Comparison of ENCODE assay signal across 19 mouse cellular contexts in genomic region chr9:110774403-110775268, GRCm38 (mm10). TPM values are rescaled to one million over a fixed set of nuclear protein-coding genes. Genes with fewer than 3 reads are reported as not detected.
A peak's percentile ranks its signal among the peaks of the same experiment; 100 is the strongest.
DNase-seq lines count a peak whose midpoint lies in the region; ATAC-seq and TF ChIP-seq lines count a peak whose summit lies in the region.
"Had no signal": no experiment of that assay in that cellular context is flagged by ENCODE, and none has a peak within 500 bp of the region (broad histone marks: within the 10 kb centered on the region; RNA-seq: fewer than 3 reads in every experiment).

No protein-coding gene starts in this region.

- no peaks in the 10 kb centered on the region for H3K27me3 ChIP-seq in intestine, embryonic 15.5 days (replicated peaks)
- 0 out of 2 replicates have a peak, but pooled peaks cover 4% of the 10 kb centered on the region for H3K27me3 ChIP-seq in intestine, postnatal 0 days (replicated peaks; ENCODE audit: control insufficient read depth, insufficient read depth, low read length)
- no peaks in the 10 kb centered on the region for H3K27me3 ChIP-seq in embryonic facial prominence, embryonic 15.5 days
- no peaks in the 10 kb centered on the region for H3K27me3 ChIP-seq in kidney, embryonic 14.5 days (ENCODE audit: control insufficient read depth, insufficient read depth, low read length)
- no peaks in the 10 kb centered on the region for H3K27me3 ChIP-seq in hindbrain, postnatal 0 days (ENCODE audit: insufficient read depth, low read length)
- H3K27me3 ChIP-seq in hindbrain, embryonic 14.5 days (ENCODE audit: control insufficient read depth, insufficient read depth, low read length) = no peaks in the 10 kb centered on the region
- H3K27me3 ChIP-seq: Patski had no signal

- no peak overlapping the region for H3K9ac ChIP-seq in intestine, embryonic 15.5 days
- no peak overlapping the region for H3K9ac ChIP-seq in intestine, postnatal 0 days (ENCODE audit: low read depth, low read length)
- no peak overlapping the region for H3K9ac ChIP-seq in embryonic facial prominence, embryonic 15.5 days
- H3K9ac ChIP-seq in kidney, embryonic 14.5 days (ENCODE audit: low read depth, low read length) = no peak overlapping the region
- H3K9ac ChIP-seq in hindbrain, postnatal 0 days (replicated peaks; ENCODE audit: low read length) = no peak overlapping the region
- H3K9ac ChIP-seq in hindbrain, embryonic 14.5 days = no peak overlapping the region
- H3K9ac ChIP-seq: forebrain, postnatal 0 days; midbrain, embryonic 13.5 days had no signal

- TF ChIP-seq CTCF in intestine, postnatal 0 days (IDR thresholded peaks at IDR 0.05; ENCODE audit: low read depth) = no peak
- no peak for TF ChIP-seq CTCF in hindbrain, postnatal 0 days (IDR thresholded peaks at IDR 0.05; ENCODE audit: low read depth)

- 66% methylated on average over 15 of the region's 15 CpGs for WGBS in intestine, embryonic 15.5 days
- 67% methylated on average over 15 of the region's 15 CpGs for WGBS in intestine, postnatal 0 days
- 61% methylated on average over 15 of the region's 15 CpGs for WGBS in embryonic facial prominence, embryonic 15.5 days
- WGBS in kidney, embryonic 14.5 days = 70% methylated on average over 15 of the region's 15 CpGs
- 66% methylated on average over 15 of the region's 15 CpGs for WGBS in hindbrain, postnatal 0 days
- 73% methylated on average over 15 of the region's 15 CpGs for WGBS in hindbrain, embryonic 14.5 days

- DNase-seq in lung, postnatal 10 days = peak; percentile 71
- no peak for DNase-seq in hindbrain, postnatal 0 days (ENCODE audit: low spot score)
- DNase-seq in hindbrain, embryonic 14.5 days (ENCODE audit: low spot score) = no peak
- DNase-seq: cerebellum, postnatal 25 days; forebrain, postnatal 0 days; gastrocnemius, postnatal 36 days; left cerebral cortex, postnatal 4 days; spleen, adult 18-20 months; thymus, adult 18-20 months had no signal

- H3K4me2 ChIP-seq in intestine, embryonic 15.5 days (replicated peaks) = peak overlapping the region; percentile 15; the same call in 1 of the 2 replicates
- H3K4me2 ChIP-seq in intestine, postnatal 0 days (replicated peaks; ENCODE audit: low read depth) = no peak overlapping the region
- H3K4me2 ChIP-seq in embryonic facial prominence, embryonic 15.5 days (replicated peaks) = 0 out of 2 replicates have a peak overlapping the region, but pooled peaks have one; percentile 0
- H3K4me2 ChIP-seq in kidney, embryonic 14.5 days (replicated peaks; ENCODE audit: low read depth, low read length) = no peak overlapping the region
- H3K4me2 ChIP-seq in hindbrain, postnatal 0 days (ENCODE audit: low read depth, low read length) = no peak overlapping the region
- H3K4me2 ChIP-seq in hindbrain, embryonic 14.5 days (replicated peaks) = no peak overlapping the region
- H3K4me2 ChIP-seq: midbrain, embryonic 13.5 days had no signal

- H3K4me3 ChIP-seq in intestine, embryonic 15.5 days (replicated peaks) = no peak overlapping the region
- H3K4me3 ChIP-seq in intestine, postnatal 0 days (ENCODE audit: low read depth, low read length) = no peak overlapping the region
- H3K4me3 ChIP-seq in embryonic facial prominence, embryonic 15.5 days (replicated peaks) = no peak overlapping the region
- H3K4me3 ChIP-seq in kidney, embryonic 14.5 days (ENCODE audit: low read length) = no peak overlapping the region
- no peak overlapping the region for H3K4me3 ChIP-seq in hindbrain, postnatal 0 days (ENCODE audit: low read length)
- H3K4me3 ChIP-seq in hindbrain, embryonic 14.5 days (replicated peaks; ENCODE audit: low read length) = no peak overlapping the region
- H3K4me3 ChIP-seq: midbrain, embryonic 13.5 days had no signal

- H3K4me1 ChIP-seq in intestine, embryonic 15.5 days (replicated peaks) = peaks cover 7% of the 10 kb centered on the region
- no peaks in the 10 kb centered on the region for H3K4me1 ChIP-seq in intestine, postnatal 0 days (replicated peaks; ENCODE audit: control insufficient read depth, insufficient read depth, low read length)
- H3K4me1 ChIP-seq in embryonic facial prominence, embryonic 15.5 days = peaks cover 42% of the 10 kb centered on the region
- no peaks in the 10 kb centered on the region for H3K4me1 ChIP-seq in kidney, embryonic 14.5 days (ENCODE audit: control insufficient read depth, insufficient read depth, low read length)
- H3K4me1 ChIP-seq in hindbrain, postnatal 0 days (ENCODE audit: insufficient read depth, low read length) = no peaks in the 10 kb centered on the region
- no peaks in the 10 kb centered on the region for H3K4me1 ChIP-seq in hindbrain, embryonic 14.5 days (replicated peaks; ENCODE audit: control insufficient read depth, insufficient read depth, low read length)
- H3K4me1 ChIP-seq: midbrain, embryonic 13.5 days had no signal

- H3K9me3 ChIP-seq in intestine, embryonic 15.5 days = no peaks in the 10 kb centered on the region
- no peaks in the 10 kb centered on the region for H3K9me3 ChIP-seq in intestine, postnatal 0 days (ENCODE audit: control insufficient read depth)
- H3K9me3 ChIP-seq in embryonic facial prominence, embryonic 15.5 days (replicated peaks) = no peaks in the 10 kb centered on the region
- H3K9me3 ChIP-seq in kidney, embryonic 14.5 days (ENCODE audit: control insufficient read depth, low read length) = no peaks in the 10 kb centered on the region
- H3K9me3 ChIP-seq in hindbrain, postnatal 0 days (ENCODE audit: low read length) = no peaks in the 10 kb centered on the region
- H3K9me3 ChIP-seq in hindbrain, embryonic 14.5 days (ENCODE audit: control insufficient read depth, low read length) = no peaks in the 10 kb centered on the region
- H3K9me3 ChIP-seq: midbrain, embryonic 13.5 days had no signal

- no peaks in the 10 kb centered on the region for H3K36me3 ChIP-seq in intestine, embryonic 15.5 days
- no peaks in the 10 kb centered on the region for H3K36me3 ChIP-seq in intestine, postnatal 0 days (ENCODE audit: control insufficient read depth, insufficient read depth)
- no peaks in the 10 kb centered on the region for H3K36me3 ChIP-seq in embryonic facial prominence, embryonic 15.5 days
- H3K36me3 ChIP-seq in kidney, embryonic 14.5 days (ENCODE audit: control insufficient read depth, insufficient read depth, low read length) = no peaks in the 10 kb centered on the region
- H3K36me3 ChIP-seq in hindbrain, postnatal 0 days (ENCODE audit: insufficient read depth, low read length) = no peaks in the 10 kb centered on the region
- no peaks in the 10 kb centered on the region for H3K36me3 ChIP-seq in hindbrain, embryonic 14.5 days (replicated peaks; ENCODE audit: control insufficient read depth, insufficient read depth)
- H3K36me3 ChIP-seq: midbrain, embryonic 13.5 days had no signal

- peak overlapping the region; percentile 14 for H3K27ac ChIP-seq in intestine, embryonic 15.5 days
- H3K27ac ChIP-seq in intestine, postnatal 0 days (ENCODE audit: low read depth, low read length) = no peak overlapping the region
- H3K27ac ChIP-seq in embryonic facial prominence, embryonic 15.5 days (replicated peaks) = peak overlapping the region; percentile 36; the same call in 1 of the 2 replicates
- peak overlapping the region; percentile 62; the same call in 1 of the 2 replicates for H3K27ac ChIP-seq in kidney, embryonic 14.5 days (ENCODE audit: low read depth, low read length)
- no peak overlapping the region for H3K27ac ChIP-seq in hindbrain, postnatal 0 days
- no peak overlapping the region for H3K27ac ChIP-seq in hindbrain, embryonic 14.5 days
- H3K27ac ChIP-seq: midbrain, embryonic 13.5 days had no signal

- ATAC-seq in intestine, embryonic 15.5 days = peak; percentile 19; the same call in 1 of the 2 replicates
- no peak for ATAC-seq in intestine, postnatal 0 days
- no peak for ATAC-seq in embryonic facial prominence, embryonic 15.5 days (ENCODE audit: insufficient number of reproducible peaks, low FRiP score, low TSS enrichment, low read depth)
- ATAC-seq in kidney, embryonic 14.5 days (ENCODE audit: low FRiP score, low TSS enrichment) = no peak
- ATAC-seq in hindbrain, postnatal 0 days = no peak
- ATAC-seq in hindbrain, embryonic 14.5 days (ENCODE audit: low FRiP score) = no peak
- ATAC-seq in activated CD4-positive, CD25-positive, alpha-beta regulatory T cell, adult 4 months = no peak
- ATAC-seq: forebrain, postnatal 0 days; midbrain, embryonic 13.5 days; Patski had no signal

RNA-seq across cellular contexts. Expression of gene Prss42, which starts 23.3 kb away (rescaled TPM):
- polyA plus RNA-seq in intestine, embryonic 15.5 days (2015; fragmentation: Nextera tagmentation; extraction: Ambion mirVana) = not detected in 2 replicates
- not detected in 2 replicates for polyA plus RNA-seq in intestine, postnatal 0 days (2015; fragmentation: Nextera tagmentation; extraction: Ambion mirVana)
- polyA plus RNA-seq in embryonic facial prominence, embryonic 15.5 days (2015; fragmentation: Nextera tagmentation; extraction: Ambion mirVana) = not detected in 2 replicates
- not detected in 2 replicates for polyA plus RNA-seq in kidney, embryonic 14.5 days (2014; fragmentation: Nextera tagmentation; extraction: Ambion mirVana)
- not detected in 2 replicates for total RNA-seq in hindbrain, postnatal 0 days (2014; rRNA removed)
- not detected in 2 replicates for polyA plus RNA-seq in hindbrain, postnatal 0 days (2015; fragmentation: Nextera tagmentation; extraction: Ambion mirVana)
- not detected in 2 replicates for polyA plus RNA-seq in hindbrain, embryonic 14.5 days (2014; fragmentation: Nextera tagmentation; extraction: Ambion mirVana)
- polyA plus RNA-seq in activated CD4-positive, CD25-positive, alpha-beta regulatory T cell, adult 4 months (2017; shearing (Covaris generic)) = not detected
- total RNA-seq: adrenal gland, adult 18-20 months; forebrain, postnatal 0 days; gastrocnemius, postnatal 36 days; layer of hippocampus, postnatal 10 days; left cerebral cortex, postnatal 4 days had no signal
- polyA plus RNA-seq: forebrain, postnatal 0 days; liver, embryonic 16.5 days; midbrain, embryonic 13.5 days; Patski had no signal

RNA-seq across cellular contexts. Expression of gene Pth1r, which starts 27.7 kb away (rescaled TPM):
- 21.6 and 23.6 TPM in 2 replicates for polyA plus RNA-seq in intestine, embryonic 15.5 days (2015; fragmentation: Nextera tagmentation; extraction: Ambion mirVana)
- polyA plus RNA-seq in intestine, postnatal 0 days (2015; fragmentation: Nextera tagmentation; extraction: Ambion mirVana) = 8.9 and 9.1 TPM in 2 replicates
- 133 and 145 TPM in 2 replicates for polyA plus RNA-seq in embryonic facial prominence, embryonic 15.5 days (2015; fragmentation: Nextera tagmentation; extraction: Ambion mirVana)
- 27.3 and 40.9 TPM in 2 replicates for polyA plus RNA-seq in kidney, embryonic 14.5 days (2014; fragmentation: Nextera tagmentation; extraction: Ambion mirVana)
- total RNA-seq in hindbrain, postnatal 0 days (2014; rRNA removed) = 27.7 and 29.2 TPM in 2 replicates
- polyA plus RNA-seq in hindbrain, postnatal 0 days (2015; fragmentation: Nextera tagmentation; extraction: Ambion mirVana) = 11.7 and 12.5 TPM in 2 replicates
- polyA plus RNA-seq in hindbrain, embryonic 14.5 days (2014; fragmentation: Nextera tagmentation; extraction: Ambion mirVana) = 10.1 and 12.8 TPM in 2 replicates
- not detected for polyA plus RNA-seq in activated CD4-positive, CD25-positive, alpha-beta regulatory T cell, adult 4 months (2017; shearing (Covaris generic))

RNA-seq across cellular contexts. Expression of gene Myl3, which starts 33.0 kb away (rescaled TPM):
- polyA plus RNA-seq in intestine, embryonic 15.5 days (2015; fragmentation: Nextera tagmentation; extraction: Ambion mirVana) = 0.53 and 0.58 TPM in 2 replicates
- polyA plus RNA-seq in intestine, postnatal 0 days (2015; fragmentation: Nextera tagmentation; extraction: Ambion mirVana) = 0.16 TPM in 1 of 2 replicates, not detected in the other
- 7.5 and 8.5 TPM in 2 replicates for polyA plus RNA-seq in embryonic facial prominence, embryonic 15.5 days (2015; fragmentation: Nextera tagmentation; extraction: Ambion mirVana)
- 0.96 and 1.4 TPM in 2 replicates for polyA plus RNA-seq in kidney, embryonic 14.5 days (2014; fragmentation: Nextera tagmentation; extraction: Ambion mirVana)
- total RNA-seq in hindbrain, postnatal 0 days (2014; rRNA removed) = 0.72 TPM in 1 of 2 replicates, not detected in the other
- polyA plus RNA-seq in hindbrain, postnatal 0 days (2015; fragmentation: Nextera tagmentation; extraction: Ambion mirVana) = 0.65 and 0.89 TPM in 2 replicates
- 0.26 and 0.43 TPM in 2 replicates for polyA plus RNA-seq in hindbrain, embryonic 14.5 days (2014; fragmentation: Nextera tagmentation; extraction: Ambion mirVana)
- not detected for polyA plus RNA-seq in activated CD4-positive, CD25-positive, alpha-beta regulatory T cell, adult 4 months (2017; shearing (Covaris generic))
- polyA plus RNA-seq: midbrain, embryonic 13.5 days had no signal

RNA-seq across cellular contexts. Expression of gene Prss44, which starts 39.2 kb away (rescaled TPM):
- not detected in 2 replicates for polyA plus RNA-seq in intestine, embryonic 15.5 days (2015; fragmentation: Nextera tagmentation; extraction: Ambion mirVana)
- polyA plus RNA-seq in intestine, postnatal 0 days (2015; fragmentation: Nextera tagmentation; extraction: Ambion mirVana) = not detected in 2 replicates
- not detected in 2 replicates for polyA plus RNA-seq in embryonic facial prominence, embryonic 15.5 days (2015; fragmentation: Nextera tagmentation; extraction: Ambion mirVana)
- not detected in 2 replicates for polyA plus RNA-seq in kidney, embryonic 14.5 days (2014; fragmentation: Nextera tagmentation; extraction: Ambion mirVana)
- 0.10 TPM in 1 of 2 replicates, not detected in the other for total RNA-seq in hindbrain, postnatal 0 days (2014; rRNA removed)
- polyA plus RNA-seq in hindbrain, postnatal 0 days (2015; fragmentation: Nextera tagmentation; extraction: Ambion mirVana) = not detected in 2 replicates
- polyA plus RNA-seq in hindbrain, embryonic 14.5 days (2014; fragmentation: Nextera tagmentation; extraction: Ambion mirVana) = not detected in 2 replicates
- polyA plus RNA-seq in activated CD4-positive, CD25-positive, alpha-beta regulatory T cell, adult 4 months (2017; shearing (Covaris generic)) = under 1 TPM in 1 of 2 experiments, not detected in 1; 0.37 TPM
- total RNA-seq: adrenal gland, adult 18-20 months; forebrain, postnatal 0 days; gastrocnemius, postnatal 36 days; layer of hippocampus, postnatal 10 days; left cerebral cortex, postnatal 4 days had no signal
- polyA plus RNA-seq: forebrain, postnatal 0 days; liver, embryonic 16.5 days; midbrain, embryonic 13.5 days; Patski had no signal

RNA-seq across cellular contexts. Expression of gene Prss43, which starts 51.9 kb away (rescaled TPM):
- polyA plus RNA-seq in intestine, embryonic 15.5 days (2015; fragmentation: Nextera tagmentation; extraction: Ambion mirVana) = not detected in 2 replicates
- not detected in 2 replicates for polyA plus RNA-seq in intestine, postnatal 0 days (2015; fragmentation: Nextera tagmentation; extraction: Ambion mirVana)
- not detected in 2 replicates for polyA plus RNA-seq in embryonic facial prominence, embryonic 15.5 days (2015; fragmentation: Nextera tagmentation; extraction: Ambion mirVana)
- polyA plus RNA-seq in kidney, embryonic 14.5 days (2014; fragmentation: Nextera tagmentation; extraction: Ambion mirVana) = not detected in 2 replicates
- not detected in 2 replicates for total RNA-seq in hindbrain, postnatal 0 days (2014; rRNA removed)
- polyA plus RNA-seq in hindbrain, postnatal 0 days (2015; fragmentation: Nextera tagmentation; extraction: Ambion mirVana) = 0.21 and 0.32 TPM in 2 replicates
- polyA plus RNA-seq in hindbrain, embryonic 14.5 days (2014; fragmentation: Nextera tagmentation; extraction: Ambion mirVana) = not detected in 2 replicates
- polyA plus RNA-seq in activated CD4-positive, CD25-positive, alpha-beta regulatory T cell, adult 4 months (2017; shearing (Covaris generic)) = not detected
- total RNA-seq: adrenal gland, adult 18-20 months; forebrain, postnatal 0 days; gastrocnemius, postnatal 36 days; left cerebral cortex, postnatal 4 days had no signal
- polyA plus RNA-seq: forebrain, postnatal 0 days; liver, embryonic 16.5 days; midbrain, embryonic 13.5 days; Patski had no signal

Comparison
In these comparisons a context has a peak if more than half of its experiments do, and no peak if none do; other contexts are left out.
1. H3K27ac ChIP-seq: peak in intestine, embryonic 15.5 days (single experiment), embryonic facial prominence, embryonic 15.5 days (single experiment) and kidney, embryonic 14.5 days (single experiment); none in intestine, postnatal 0 days (single experiment), hindbrain, postnatal 0 days (single experiment) and hindbrain, embryonic 14.5 days (single experiment).
2. H3K4me2 ChIP-seq: peak in intestine, embryonic 15.5 days (single experiment) and embryonic facial prominence, embryonic 15.5 days (single experiment); none in intestine, postnatal 0 days (single experiment), kidney, embryonic 14.5 days (single experiment), hindbrain, postnatal 0 days (single experiment) and hindbrain, embryonic 14.5 days (single experiment).